Mouse (Mus musculus) heart, adult 2 months (tissue): ENCODE measurements around the gene Epha1. TPM values are rescaled to one million over a fixed set of nuclear protein-coding genes. Genes with fewer than 3 reads are reported as not detected.

ENCODE experiments used
- DNase-seq, 2 experiments: peaks; one replicate each; pipeline ENCODE4 v3.0.0; 2021
- H3K27ac ChIP-seq: fragments of 200-600 bp; 2 replicates; pipeline ENCODE4 v1.8.1; 2022
- H3K27me3 ChIP-seq: fragments of 200-500 bp; 2 replicates; pipeline ENCODE4 v1.6.1; 2012; ENCODE audit warnings: mild to moderate bottlenecking, low read length, inconsistent platforms, mixed read lengths; ENCODE audit not compliant: control insufficient read depth, insufficient read depth
- H3K36me3 ChIP-seq: fragments of 200-500 bp; 2 replicates; pipeline ENCODE4 v1.6.1; 2012; ENCODE audit warnings: low read length, inconsistent platforms; ENCODE audit not compliant: control insufficient read depth, insufficient read depth
- H3K4me1 ChIP-seq: fragments of 200-500 bp; 2 replicates; pipeline ENCODE4 v1.6.1; 2011; ENCODE audit warnings: low read length; ENCODE audit not compliant: control insufficient read depth, insufficient read depth
- H3K4me3 ChIP-seq: fragments of 200-600 bp; 2 replicates; pipeline ENCODE4 v1.8.1; 2022
- H3K79me2 ChIP-seq: fragments of 200-500 bp; replicated peaks from 2 replicates; pipeline ENCODE4 v1.6.1; 2012; ENCODE audit warnings: mild to moderate bottlenecking, inconsistent platforms, low read length, moderate library complexity, mixed read lengths; ENCODE audit not compliant: control insufficient read depth, insufficient read depth
- H3K9ac ChIP-seq: fragments of 200-500 bp; 2 replicates; pipeline ENCODE4 v1.6.1; 2012; ENCODE audit warnings: low read depth, mild to moderate bottlenecking, control low read depth, inconsistent platforms, low read length, mixed read lengths
- CTCF ChIP-seq: fragments of 200-600 bp; IDR thresholded peaks from 2 replicates; pipeline ENCODE4 v1.8.1; 2022; ENCODE audit warnings: antibody characterized with exemption, mild to moderate bottlenecking, moderate library complexity
- EP300 ChIP-seq: fragments of 200-500 bp; IDR thresholded peaks from 2 replicates; pipeline ENCODE4 v1.6.1; 2011; ENCODE audit warnings: low read depth, low read length, control low read depth; ENCODE audit not compliant: insufficient read depth
- POLR2A ChIP-seq: fragments of 200-500 bp; IDR thresholded peaks from 2 replicates; pipeline ENCODE4 v1.6.1; 2011; ENCODE audit warnings: mild to moderate bottlenecking, low read depth, low read length, control low read depth; ENCODE audit not compliant: insufficient read depth
- WGBS: fragments of 180-500 bp; shearing (Covaris S2); methylation state at CpG from one replicate; pipeline ENCODE4 v1.1.7; 2018; 5-methylcytosine and 5-hydroxymethylcytosine counted together
- intact Hi-C: fragments of 180-260 bp; cut with DNase I; formaldehyde crosslinking; loops from one replicate; pipeline ENCODE4 v1.15.1; 2025
- polyA plus RNA-seq: library from polyadenylated mRNA; depleted of rRNA; stranded (reverse); fragments of >200 nt; gene quantifications from 2 replicates; pipeline ENCODE4 v1.2.3, GENCODE M21; 2012
- total RNA-seq, 2 experiments: library from RNA; stranded (reverse); gene quantifications; 2 replicates each; pipeline ENCODE4 v1.2.3; 2021

Gene Epha1
- total and polyA plus RNA-seq, 3 experiments = 0.14 to 0.94 (median 0.16) TPM

DNA sequence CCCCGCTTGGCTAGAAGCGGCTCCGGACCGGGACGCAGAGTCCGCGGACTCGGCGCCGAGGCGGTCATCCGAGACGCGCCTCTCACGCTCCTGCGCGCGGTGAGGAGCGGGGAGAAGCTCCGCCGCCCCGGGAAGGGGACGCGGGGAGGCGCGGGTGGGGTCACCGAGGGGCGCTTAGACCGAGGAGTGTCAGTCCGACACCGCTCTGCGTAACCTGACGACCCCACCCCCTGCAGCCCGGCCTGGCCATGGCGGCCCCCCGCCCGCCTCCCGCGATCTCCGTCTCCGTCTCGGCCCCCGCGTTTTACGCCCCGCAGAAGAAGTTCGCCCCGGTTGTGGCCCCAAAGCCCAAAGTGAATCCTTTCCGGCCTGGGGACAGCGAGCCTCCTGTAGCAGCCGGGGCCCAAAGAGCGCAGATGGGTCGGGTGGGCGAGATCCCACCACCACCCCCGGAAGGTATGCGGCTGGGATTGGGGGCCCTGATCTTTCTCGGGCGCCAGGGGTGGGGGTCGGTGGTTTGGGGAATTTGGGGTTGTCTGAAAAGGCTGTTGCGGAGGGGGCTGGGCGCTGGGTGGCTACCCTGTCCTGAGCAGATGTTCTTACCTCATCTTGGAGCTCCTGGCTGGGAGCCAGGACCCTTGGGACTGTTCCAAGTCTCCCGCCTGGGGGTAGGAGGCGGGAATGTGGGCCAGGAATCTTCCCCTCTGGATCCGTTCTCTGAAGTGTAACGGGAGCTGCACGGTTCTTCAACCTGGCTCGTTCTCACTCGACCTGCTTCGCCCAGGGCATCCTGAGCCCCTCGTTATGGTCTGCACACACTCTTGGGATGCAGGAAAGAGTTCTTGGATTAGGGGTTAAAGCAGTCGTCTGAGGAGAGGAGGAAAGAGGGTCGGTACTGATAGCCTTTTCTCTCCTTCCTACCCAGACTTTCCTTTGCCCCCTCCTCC lies 22.8 kb downstream of the Epha1 start:
- Histone ChIP-seq H3K4me3 (peak overlapping the region; percentile 78), H3K4me1 (peaks cover 21% of the 10 kb centered on the region), H3K79me2 (no peaks in the 10 kb centered on the region), H3K36me3 (peaks cover 26% of the 10 kb centered on the region), H3K27ac (peak overlapping the region; percentile 99), H3K9ac (peak overlapping the region; percentile 98), H3K27me3 (no peaks in the 10 kb centered on the region)
- peak; percentile 85 to 88 for DNase-seq
- intact Hi-C loops = loop anchor here (5.0 kb wide), 2 partner anchors 82 to 192 kb away; partner anchors contain the start of gene Tas2r126
- 1% methylated on average over 58 of the region's 72 CpGs for WGBS
- TF ChIP-seq CTCF (peak; percentile 16; the same call in 1 of the 2 replicates), EP300 (0 out of 2 replicates have a peak, but pooled peaks have one; percentile 23), POLR2A (peak; percentile 80)

DNA sequence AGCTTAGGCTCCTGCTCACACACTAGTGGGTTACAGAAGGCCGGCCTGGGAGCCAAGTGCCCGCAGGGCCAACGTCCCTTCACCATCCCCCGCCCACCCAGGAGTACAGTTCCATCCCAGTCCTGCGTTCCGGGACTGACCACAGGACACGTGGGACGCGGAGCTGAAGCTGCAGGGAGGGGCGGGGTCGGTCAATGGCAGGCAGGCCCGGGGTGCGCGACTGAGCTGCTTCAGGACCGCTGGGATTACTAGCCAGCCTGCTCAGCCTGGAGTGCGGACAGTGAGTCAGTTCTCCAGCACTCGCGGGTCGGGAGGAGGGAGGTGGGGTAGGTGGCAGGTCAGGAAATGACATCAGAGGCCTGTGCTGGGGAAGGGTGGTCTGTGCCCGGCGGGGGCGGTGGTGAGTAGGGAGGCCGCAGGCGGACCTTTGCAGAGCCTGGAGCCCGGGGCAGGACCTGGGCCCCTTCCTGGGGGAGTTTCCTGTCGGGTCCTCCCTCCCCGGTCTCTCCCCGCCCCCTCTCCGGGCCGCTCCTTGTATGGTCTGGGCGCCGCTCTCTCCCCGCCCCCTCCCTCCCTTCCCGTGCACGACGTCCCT lies 23.5 kb downstream of the Epha1 start, which contains the start of gene Zyx:
Gene Zyx (plus strand): TSS at position 205 of the 595 bp plus-strand sequence.
- no peaks in the 10 kb centered on the region for H3K27me3 ChIP-seq
- no peak; the same call in 1 of the 2 replicates for TF ChIP-seq EP300
- peak; percentile 70 for TF ChIP-seq POLR2A
- TF ChIP-seq CTCF = peak; percentile 65
- peak; percentile 94 to 97 for DNase-seq
- H3K4me3 ChIP-seq = peak within 1 kb of the TSS; percentile 78
- H3K79me2 ChIP-seq = no peaks in the 10 kb centered on the region
- H3K4me1 ChIP-seq = peaks cover 18% of the 10 kb centered on the region
- peak within 1 kb of the TSS; percentile 98 for H3K9ac ChIP-seq
- intact Hi-C loops = loop anchor here (1.0 to 5.0 kb wide), 6 partner anchors 24 to 234 kb away; partner anchors contain the start of genes Casp2, Epha1 and Tas2r126
- peak within 1 kb of the TSS; percentile 99 for H3K27ac ChIP-seq
- H3K36me3 ChIP-seq = peaks cover 22% of the 10 kb centered on the region
- under 1% methylated on average over 24 of the region's 36 CpGs for WGBS

DNA sequence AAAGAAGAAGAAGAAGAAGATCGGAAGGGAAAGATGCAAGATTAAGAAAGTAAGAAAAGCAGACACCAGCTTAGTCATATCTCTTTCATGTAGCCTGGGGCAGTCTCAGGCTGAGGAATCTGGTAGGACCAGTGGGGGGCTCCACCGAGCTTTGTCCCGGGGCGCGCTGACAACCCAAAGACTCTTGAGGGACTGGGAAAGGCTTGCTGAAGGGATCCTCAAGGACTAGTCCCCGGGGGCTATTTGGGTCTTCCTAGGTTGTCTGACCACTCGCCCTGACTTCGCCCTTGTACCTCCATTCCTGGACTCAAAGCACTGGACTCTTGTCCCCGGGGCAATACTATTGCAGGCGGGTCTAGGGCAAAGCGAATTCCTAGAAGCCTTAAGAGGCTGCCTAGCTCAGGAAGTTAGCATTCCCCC lies 24.1 kb downstream of the Epha1 start:
- DNase-seq = peak; percentile 87 to 88
- H3K27ac ChIP-seq = peak overlapping the region; percentile 99
- H3K79me2 ChIP-seq = no peaks in the 10 kb centered on the region
- no peaks in the 10 kb centered on the region for H3K27me3 ChIP-seq
- under 1% methylated on average over 11 of the region's 11 CpGs for WGBS
- peak overlapping the region; percentile 78 for H3K4me3 ChIP-seq
- H3K9ac ChIP-seq = peak overlapping the region; percentile 79
- TF ChIP-seq POLR2A = no peak
- TF ChIP-seq EP300 = 0 out of 2 replicates have a peak, but pooled peaks have one; percentile 52
- TF ChIP-seq CTCF = peak; percentile 88
- intact Hi-C loops = loop anchor here (1.0 to 2.0 kb wide), 4 partner anchors 24 to 234 kb away; partner anchors contain the start of genes Casp2 and Epha1
- H3K4me1 ChIP-seq = peaks cover 13% of the 10 kb centered on the region
- peaks cover 22% of the 10 kb centered on the region for H3K36me3 ChIP-seq

DNA sequence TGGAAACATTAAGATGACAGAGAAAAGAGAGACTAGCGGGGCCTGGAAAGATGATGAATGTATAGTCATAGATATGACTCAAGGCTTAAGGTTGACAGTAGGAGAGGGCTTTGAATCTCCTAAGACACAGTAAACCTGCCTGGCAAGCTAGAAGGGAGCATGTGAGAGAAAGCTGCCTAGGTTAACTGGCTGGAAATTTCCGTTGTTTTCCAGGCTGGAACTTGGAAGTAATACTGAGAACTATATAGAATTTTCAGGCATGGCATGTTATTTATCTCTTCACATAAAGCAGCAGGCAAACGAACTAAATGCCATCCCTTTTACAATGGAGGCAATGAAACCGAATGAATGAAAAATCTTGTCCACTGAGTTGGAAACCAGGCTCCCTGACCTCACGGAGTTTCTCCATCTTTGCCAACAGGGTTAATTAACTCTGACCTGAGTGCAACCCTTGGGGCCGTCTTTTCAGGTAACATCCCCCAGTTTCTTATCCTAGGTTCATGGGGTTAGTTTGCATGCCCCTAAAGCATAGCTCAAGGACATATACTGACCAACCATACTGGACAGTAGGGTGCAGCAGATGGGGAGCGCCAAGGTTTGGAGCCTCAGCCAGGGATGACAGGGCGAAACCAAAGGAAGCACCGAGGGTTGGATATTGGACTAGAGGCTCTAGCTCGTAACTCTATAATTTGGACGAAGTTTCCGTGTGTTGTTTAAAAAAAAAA lies 24.6 kb downstream of the Epha1 start:
- Histone ChIP-seq H3K79me2 (no peaks in the 10 kb centered on the region), H3K4me1 (peaks cover 12% of the 10 kb centered on the region), H3K27ac (peak overlapping the region; percentile 99), H3K27me3 (no peaks in the 10 kb centered on the region), H3K4me3 (no peak overlapping the region), H3K9ac (no peak overlapping the region), H3K36me3 (peaks cover 20% of the 10 kb centered on the region)
- intact Hi-C loops = loop anchor here (1.0 to 2.0 kb wide), 4 partner anchors 25 to 235 kb away; partner anchors contain the start of genes Casp2 and Epha1
- TF ChIP-seq EP300 (no peak), CTCF (no peak), POLR2A (no peak)
- peak in 1 of 2 experiments; percentile 19 for DNase-seq
- WGBS = 51% methylated on average over 12 of the region's 12 CpGs

DNA sequence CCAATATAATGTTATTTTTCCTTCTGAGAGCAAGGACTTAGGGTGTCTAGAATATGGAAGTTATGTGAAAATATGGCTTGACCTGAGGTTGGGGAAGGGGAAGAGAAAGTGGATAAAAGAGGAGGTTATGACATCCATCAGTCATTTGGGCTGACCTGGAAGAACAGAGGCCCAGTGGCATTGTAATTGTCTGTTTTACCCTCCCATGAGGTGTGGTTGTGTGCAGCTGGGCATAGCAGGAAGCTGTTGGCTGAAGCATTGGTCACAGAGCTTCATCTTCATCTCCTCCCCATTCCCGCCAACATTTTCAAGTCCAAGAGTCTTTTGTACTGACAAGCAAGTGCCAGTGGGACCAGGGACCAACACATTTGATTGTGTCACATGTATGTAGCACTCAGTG lies 28.8 kb downstream of the Epha1 start:
- Histone ChIP-seq H3K79me2 (no peaks in the 10 kb centered on the region), H3K9ac (no peak overlapping the region), H3K36me3 (no peaks in the 10 kb centered on the region), H3K4me3 (no peak overlapping the region), H3K4me1 (peaks cover 1% of the 10 kb centered on the region), H3K27ac (no peak overlapping the region), H3K27me3 (no peaks in the 10 kb centered on the region)
- intact Hi-C loops = no loop called here
- DNase-seq = no peak
- TF ChIP-seq EP300 = no peak
- TF ChIP-seq POLR2A = no peak
- TF ChIP-seq CTCF = no peak
- WGBS = 78% methylated on average over 1 of the region's 1 CpGs
